Mouse (Mus musculus): ENCODE measurements at regions not wholly inside any gene's neighbourhood (a gene's known extent, or its start where the extent isn't known, plus 50 kb on each side); places are given as distances from the start of the nearest gene placed in this dataset.

DNA sequence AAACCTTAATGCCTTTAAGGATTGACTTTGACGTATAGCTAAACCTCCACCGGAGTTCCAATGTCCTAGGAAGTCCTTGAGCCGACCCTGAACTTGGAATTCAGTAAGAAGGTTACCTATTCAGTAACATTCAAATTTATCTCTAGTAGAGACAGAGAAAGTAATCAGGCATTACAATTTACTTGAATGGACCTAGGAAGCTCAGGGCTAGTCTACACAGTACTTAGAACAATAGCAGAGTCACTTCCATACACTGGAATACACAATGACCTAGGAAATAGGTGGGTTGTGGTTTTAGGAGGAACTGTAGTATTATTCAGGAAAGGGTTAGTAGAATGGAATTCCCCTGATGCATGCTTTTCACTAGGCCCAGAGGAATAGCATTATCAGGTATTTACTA lies 179.2 kb upstream of the Tas2r134 start:
- TF ChIP-seq CTCF (IDR thresholded peaks at IDR 0.05; ENCODE audit: extremely low read depth, insufficient read length, insufficient replicate concordance, low read depth, low read length) = no peak
- no peak for TF ChIP-seq POLR2A (IDR thresholded peaks at IDR 0.05; ENCODE audit: low read depth, low read length)
